Mouse (Mus musculus): ENCODE results near the gene Pdlim3. TPM values are rescaled to one million over a fixed set of nuclear protein-coding genes. Genes with fewer than 3 reads are reported as not detected.
"Not testable (repeated sequence)": the region's sequence is repeated elsewhere in the genome, so short reads cannot be mapped to it uniquely, and the experiment has no call there.

The Pdlim3 gene
- polyA plus RNA-seq, 1 experiment, result 5.9 TPM

DNA sequence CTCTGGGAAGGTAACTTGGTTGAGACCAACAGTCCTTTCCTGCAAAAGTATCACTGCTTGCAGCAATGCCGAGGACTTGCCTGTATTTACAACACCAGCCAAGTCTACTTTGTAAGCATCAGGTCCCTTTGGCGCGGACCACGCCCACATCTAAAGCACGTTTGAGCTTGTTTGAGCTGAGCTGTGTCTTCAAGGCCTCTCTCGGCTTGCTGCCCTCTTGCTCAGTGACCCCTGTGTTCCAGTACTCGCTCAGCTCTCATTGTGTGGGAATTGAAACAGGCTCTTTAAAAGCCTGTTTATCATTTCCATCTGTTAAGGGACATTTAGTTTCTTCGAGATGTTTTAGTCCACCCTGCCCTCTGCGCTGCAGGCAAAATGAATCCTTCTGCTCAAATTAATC is 26.9 kb upstream of the Pdlim3 start:
- TF ChIP-seq CTCF (IDR thresholded peaks at IDR 0.05; ENCODE audit: control insufficient read depth, insufficient read depth, insufficient replicate concordance, low read depth, low read length) (no peak), POLR2A (IDR thresholded peaks at IDR 0.05; ENCODE audit: control insufficient read depth, low read depth, low read length) (no peak)
- no peak overlapping the region; the same call in 1 of the 2 replicates for H3K27ac ChIP-seq (ENCODE audit: control insufficient read depth, insufficient read depth, low read depth, low read length)

DNA sequence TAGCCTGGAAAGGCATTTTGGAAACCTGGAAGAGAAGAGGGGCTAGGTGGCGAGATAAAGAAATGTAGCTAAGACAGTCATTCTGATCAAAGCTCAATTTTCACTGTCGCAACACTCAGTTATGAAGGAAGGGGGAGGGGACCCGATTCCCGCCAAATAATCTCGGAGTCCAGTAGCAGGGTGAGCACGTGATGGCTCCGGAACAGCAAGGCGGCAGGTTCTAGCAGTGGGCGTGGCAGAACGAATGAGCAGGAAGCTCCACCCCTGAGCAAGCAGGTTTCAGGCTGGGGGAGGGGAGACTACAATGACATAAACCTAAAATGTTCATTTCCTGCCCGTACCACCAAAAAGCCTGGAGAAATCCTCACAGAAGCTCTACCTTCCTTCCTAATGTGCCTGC is 13.7 kb upstream of the Pdlim3 start:
- not testable (repeated sequence) for H3K36me3 ChIP-seq (ENCODE audit: control insufficient read depth, insufficient read depth, low read length); H3K4me3 ChIP-seq (ENCODE audit: control insufficient read depth, low read depth, low read length); H3K27ac ChIP-seq (ENCODE audit: control insufficient read depth, insufficient read depth, low read depth, low read length); H3K27me3 ChIP-seq (ENCODE audit: control insufficient read depth, insufficient read depth, low read length); H3K4me1 ChIP-seq (ENCODE audit: control insufficient read depth, insufficient read depth, low read length)

More for the DNA sequence above, 26.9 kb upstream of the Pdlim3 start:
- peaks cover 7% of the 10 kb centered on the region for H3K4me1 ChIP-seq (ENCODE audit: control insufficient read depth, insufficient read depth, low read length)
- H3K36me3 ChIP-seq (ENCODE audit: control insufficient read depth, insufficient read depth, low read length), result no peaks in the 10 kb centered on the region
- H3K4me3 ChIP-seq (ENCODE audit: control insufficient read depth, low read depth, low read length), result no peak overlapping the region
- H3K27me3 ChIP-seq (ENCODE audit: control insufficient read depth, insufficient read depth, low read length), result no peaks in the 10 kb centered on the region

DNA sequence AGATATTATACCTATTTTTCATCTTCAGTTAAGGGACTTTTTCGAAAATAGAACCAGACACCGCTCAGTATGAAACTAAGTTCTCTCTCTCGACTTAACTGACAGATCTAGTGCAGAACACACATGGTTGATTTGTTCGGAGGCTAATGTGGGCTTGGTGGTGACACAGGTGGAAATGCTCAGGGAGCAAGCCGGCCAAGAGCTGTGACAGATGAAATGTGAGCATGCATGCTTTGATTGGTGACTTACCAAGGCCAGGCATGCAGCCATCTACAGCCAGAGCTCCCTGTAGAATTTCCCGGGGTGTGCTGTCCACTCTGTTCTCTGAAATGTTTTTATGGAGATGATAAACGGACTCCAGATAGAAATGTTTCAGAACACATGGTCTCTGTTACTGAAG is 13.2 kb upstream of the Pdlim3 start:
- H3K27me3 ChIP-seq (ENCODE audit: control insufficient read depth, insufficient read depth, low read length), result no peaks in the 10 kb centered on the region
- peaks cover 6% of the 10 kb centered on the region; the same call in 1 of the 2 replicates for H3K4me1 ChIP-seq (ENCODE audit: control insufficient read depth, insufficient read depth, low read length)
- H3K4me3 ChIP-seq (ENCODE audit: control insufficient read depth, low read depth, low read length), result no peak overlapping the region
- peak overlapping the region; percentile 44; the same call in 1 of the 2 replicates for H3K27ac ChIP-seq (ENCODE audit: control insufficient read depth, insufficient read depth, low read depth, low read length)
- no peaks in the 10 kb centered on the region for H3K36me3 ChIP-seq (ENCODE audit: control insufficient read depth, insufficient read depth, low read length)
- TF ChIP-seq CTCF (IDR thresholded peaks at IDR 0.05; ENCODE audit: control insufficient read depth, insufficient read depth, insufficient replicate concordance, low read depth, low read length), result no peak
- no peak for TF ChIP-seq POLR2A (IDR thresholded peaks at IDR 0.05; ENCODE audit: control insufficient read depth, low read depth, low read length)

DNA sequence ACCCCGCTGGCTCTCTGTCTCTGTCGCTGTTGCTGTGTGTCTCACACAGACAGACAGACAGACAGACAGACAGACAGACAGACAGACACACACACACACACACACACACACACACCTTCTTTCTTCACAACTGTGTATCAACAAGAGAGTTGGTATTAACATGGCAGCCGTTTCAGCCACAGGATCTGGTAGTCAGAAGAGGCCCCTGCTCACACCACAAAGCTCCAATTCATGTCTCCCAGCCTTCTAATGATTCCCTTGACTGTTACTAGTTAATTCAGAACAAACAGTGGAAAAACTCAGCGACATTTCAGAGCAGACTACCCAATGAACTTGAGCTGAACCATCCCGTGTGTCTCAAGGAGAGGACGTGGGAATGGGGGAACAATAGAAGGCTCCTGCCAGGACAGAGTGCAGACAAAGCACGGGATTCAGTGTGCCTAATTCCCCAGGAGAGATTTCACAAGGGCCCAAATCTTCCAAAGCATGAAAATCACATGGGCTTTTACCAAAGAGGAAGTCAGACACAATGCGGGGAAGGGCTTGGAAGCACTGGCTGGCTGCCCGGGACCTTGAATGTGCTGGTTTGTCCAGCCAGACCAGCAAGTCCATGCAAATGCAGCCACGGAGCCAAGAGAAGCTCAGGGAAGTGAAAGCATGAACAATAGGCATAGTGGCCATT is 10.2 kb upstream of the Pdlim3 start:
- H3K36me3 ChIP-seq (ENCODE audit: control insufficient read depth, insufficient read depth, low read length), result no peaks in the 10 kb centered on the region
- H3K27ac ChIP-seq (ENCODE audit: control insufficient read depth, insufficient read depth, low read depth, low read length), result peak overlapping the region; percentile 43
- H3K4me3 ChIP-seq (ENCODE audit: control insufficient read depth, low read depth, low read length), result no peak overlapping the region

DNA sequence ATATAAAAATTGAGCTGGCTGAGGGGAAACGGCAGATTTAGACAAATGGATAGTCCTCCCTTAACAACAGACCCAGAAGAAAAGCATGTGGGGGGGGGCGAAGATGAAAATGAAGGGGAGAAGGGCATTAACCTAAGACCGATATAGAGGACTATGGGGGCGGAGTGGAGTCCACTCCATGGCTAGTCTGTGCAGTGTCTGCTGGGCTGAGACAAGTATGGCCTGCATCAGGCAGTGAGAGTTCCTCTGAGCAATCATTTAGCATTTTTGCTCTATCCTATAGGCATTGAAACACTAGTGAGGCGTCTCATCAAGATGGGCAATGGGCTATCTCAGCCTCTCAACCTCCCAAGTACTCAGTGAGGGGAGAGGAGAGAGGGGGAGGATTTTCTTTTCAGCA is 8.9 kb upstream of the Pdlim3 start:
- no peaks in the 10 kb centered on the region for H3K36me3 ChIP-seq (ENCODE audit: control insufficient read depth, insufficient read depth, low read length)
- TF ChIP-seq CTCF (IDR thresholded peaks at IDR 0.05; ENCODE audit: control insufficient read depth, insufficient read depth, insufficient replicate concordance, low read depth, low read length) (no peak), POLR2A (IDR thresholded peaks at IDR 0.05; ENCODE audit: control insufficient read depth, low read depth, low read length) (no peak)
- no peak overlapping the region for H3K27ac ChIP-seq (ENCODE audit: control insufficient read depth, insufficient read depth, low read depth, low read length)
- no peak overlapping the region for H3K4me3 ChIP-seq (ENCODE audit: control insufficient read depth, low read depth, low read length)
- H3K27me3 ChIP-seq (ENCODE audit: control insufficient read depth, insufficient read depth, low read length), result no peaks in the 10 kb centered on the region
- peaks cover 6% of the 10 kb centered on the region; the same call in 1 of the 2 replicates for H3K4me1 ChIP-seq (ENCODE audit: control insufficient read depth, insufficient read depth, low read length)

More for the DNA sequence above, 10.2 kb upstream of the Pdlim3 start:
- no peak for TF ChIP-seq CTCF (IDR thresholded peaks at IDR 0.05; ENCODE audit: control insufficient read depth, insufficient read depth, insufficient replicate concordance, low read depth, low read length)
- no peak for TF ChIP-seq POLR2A (IDR thresholded peaks at IDR 0.05; ENCODE audit: control insufficient read depth, low read depth, low read length)
- H3K27me3 ChIP-seq (ENCODE audit: control insufficient read depth, insufficient read depth, low read length), result no peaks in the 10 kb centered on the region
- H3K4me1 ChIP-seq (ENCODE audit: control insufficient read depth, insufficient read depth, low read length), result peaks cover 6% of the 10 kb centered on the region; the same call in 1 of the 2 replicates

DNA sequence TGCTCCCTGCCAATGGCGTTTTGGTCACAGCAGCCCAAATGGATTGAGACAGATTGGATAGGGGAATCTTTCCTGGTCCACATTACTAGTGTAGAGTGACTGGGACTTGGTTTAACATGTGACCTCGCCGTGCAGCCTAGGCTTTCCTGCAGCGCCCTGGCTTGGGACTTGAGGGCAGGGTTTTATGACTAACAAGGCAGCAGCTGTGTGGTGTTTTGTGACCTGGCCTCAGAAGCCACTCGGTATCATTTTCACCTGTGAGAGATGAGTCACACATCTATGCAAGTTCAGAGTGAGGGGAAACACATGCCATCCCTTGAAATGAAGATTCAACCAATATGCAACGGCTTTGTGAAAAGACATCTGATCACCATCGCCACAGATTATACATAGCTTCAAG is 7.6 kb upstream of the Pdlim3 start:
- TF ChIP-seq CTCF (IDR thresholded peaks at IDR 0.05; ENCODE audit: control insufficient read depth, insufficient read depth, insufficient replicate concordance, low read depth, low read length), result no peak
- no peak for TF ChIP-seq POLR2A (IDR thresholded peaks at IDR 0.05; ENCODE audit: control insufficient read depth, low read depth, low read length)
- Histone ChIP-seq H3K27ac (ENCODE audit: control insufficient read depth, insufficient read depth, low read depth, low read length) (no peak overlapping the region), H3K36me3 (ENCODE audit: control insufficient read depth, insufficient read depth, low read length) (no peaks in the 10 kb centered on the region), H3K4me3 (ENCODE audit: control insufficient read depth, low read depth, low read length) (no peak overlapping the region), H3K27me3 (ENCODE audit: control insufficient read depth, insufficient read depth, low read length) (no peaks in the 10 kb centered on the region), H3K4me1 (ENCODE audit: control insufficient read depth, insufficient read depth, low read length) (peaks cover 2% of the 10 kb centered on the region; the same call in 1 of the 2 replicates)

DNA sequence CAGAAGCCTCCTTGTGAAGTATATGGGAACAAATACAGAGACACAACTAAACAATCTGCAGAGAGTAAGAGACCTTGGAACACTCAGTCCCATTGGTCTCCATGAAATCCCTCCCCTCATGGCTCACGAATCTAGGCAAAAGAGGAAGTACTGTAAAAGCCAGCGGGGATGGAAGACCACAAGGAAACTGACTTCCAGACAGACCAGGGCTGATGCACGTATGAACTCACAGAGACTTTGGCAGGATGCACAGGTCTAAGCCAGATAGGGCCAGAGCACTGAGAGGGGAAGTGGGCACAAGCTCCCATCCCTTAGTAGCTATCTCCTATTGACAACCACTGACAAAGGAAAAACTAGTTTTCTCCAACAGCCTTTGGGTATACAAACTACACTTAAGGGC is 4.8 kb upstream of the Pdlim3 start:
- H3K27me3 ChIP-seq (ENCODE audit: control insufficient read depth, insufficient read depth, low read length), result no peaks in the 10 kb centered on the region
- TF ChIP-seq POLR2A (IDR thresholded peaks at IDR 0.05; ENCODE audit: control insufficient read depth, low read depth, low read length), result no peak
- TF ChIP-seq CTCF (IDR thresholded peaks at IDR 0.05; ENCODE audit: control insufficient read depth, insufficient read depth, insufficient replicate concordance, low read depth, low read length), result no peak

More for the DNA sequence above, 4.8 kb upstream of the Pdlim3 start:
- no peak overlapping the region for H3K27ac ChIP-seq (ENCODE audit: control insufficient read depth, insufficient read depth, low read depth, low read length)
- H3K36me3 ChIP-seq (ENCODE audit: control insufficient read depth, insufficient read depth, low read length), result no peaks in the 10 kb centered on the region
- H3K4me3 ChIP-seq (ENCODE audit: control insufficient read depth, low read depth, low read length), result no peak overlapping the region
- H3K4me1 ChIP-seq (ENCODE audit: control insufficient read depth, insufficient read depth, low read length), result peaks cover 2% of the 10 kb centered on the region
